Mouse (Mus musculus) stomach, postnatal 0 days (tissue): ENCODE measurements around the gene Manbal. TPM values are rescaled to one million over a fixed set of nuclear protein-coding genes. Genes with fewer than 3 reads are reported as not detected.

Experiments used
- ATAC-seq: fragments of 200-750 bp; cut with Nextera tagmentation; 2 replicates; pipeline ENCODE4 v1.8.0; 2017; ENCODE audit not compliant: low FRiP score, low TSS enrichment
- DNase-seq: peaks from one replicate; pipeline ENCODE4 v3.0.0-alpha.2; 2016; ENCODE audit warnings: low spot score
- H3K27ac ChIP-seq: fragments of 300-500 bp; sonication (generic); replicated peaks from 2 replicates; pipeline ENCODE4 v1.5.1; 2014; ENCODE audit warnings: mild to moderate bottlenecking, control low read depth
- H3K27me3 ChIP-seq: fragments of 300-500 bp; sonication (generic); 2 replicates; pipeline ENCODE4 v1.6.1; 2014; ENCODE audit warnings: low read length; ENCODE audit not compliant: control insufficient read depth, insufficient read depth
- H3K36me3 ChIP-seq: fragments of 300-500 bp; sonication (generic); 2 replicates; pipeline ENCODE4 v1.6.1; 2014; ENCODE audit warnings: low read length, mixed read lengths; ENCODE audit not compliant: control insufficient read depth, insufficient read depth
- H3K4me1 ChIP-seq: fragments of 300-500 bp; sonication (generic); replicated peaks from 2 replicates; pipeline ENCODE4 v1.6.1; 2014; ENCODE audit warnings: antibody characterized with exemption; ENCODE audit not compliant: control insufficient read depth, insufficient read depth
- H3K4me2 ChIP-seq: fragments of 300-500 bp; sonication (generic); replicated peaks from 2 replicates; pipeline ENCODE4 v1.6.1; 2014; ENCODE audit warnings: low read depth, mild to moderate bottlenecking, control low read depth, moderate library complexity
- H3K4me3 ChIP-seq: fragments of 300-500 bp; sonication (generic); 2 replicates; pipeline ENCODE4 v1.5.1; 2014; ENCODE audit warnings: low read depth, low read length, control low read depth
- H3K9ac ChIP-seq: fragments of 300-500 bp; sonication (generic); 2 replicates; pipeline ENCODE4 v1.6.1; 2014; ENCODE audit warnings: mild to moderate bottlenecking, low read length, control low read depth, mixed read lengths
- H3K9me3 ChIP-seq: fragments of 300-500 bp; sonication (generic); 2 replicates; pipeline ENCODE4 v1.6.1; 2016; ENCODE audit warnings: low read length; ENCODE audit not compliant: control insufficient read depth
- CTCF ChIP-seq: IDR thresholded peaks from 2 replicates; pipeline ENCODE4 v1.5.1; 2016; ENCODE audit warnings: antibody characterized with exemption, low read depth, mild to moderate bottlenecking, moderate library complexity
- EP300 ChIP-seq: optimal IDR thresholded peaks from 2 replicates; pipeline ENCODE3; 2016; ENCODE audit warnings: antibody characterized with exemption
- WGBS: fragments of 180-500 bp; shearing (Covaris S2); extraction: QIAGEN DNeasy Blood & Tissue Kit; methylation state at CpG from one replicate; pipeline ENCODE4 v1.1.7; 2014; 5-methylcytosine and 5-hydroxymethylcytosine counted together
- polyA plus RNA-seq: library from polyadenylated mRNA; unstranded; fragments of >200 nt; fragmentation: Nextera tagmentation; extraction: Ambion mirVana; gene quantifications from 2 replicates; pipeline ENCODE4 v1.2.1, GENCODE M21; 2015

Manbal gene
- polyA plus RNA-seq, 1 experiment from 2014 or later: 68.9 TPM

DNA sequence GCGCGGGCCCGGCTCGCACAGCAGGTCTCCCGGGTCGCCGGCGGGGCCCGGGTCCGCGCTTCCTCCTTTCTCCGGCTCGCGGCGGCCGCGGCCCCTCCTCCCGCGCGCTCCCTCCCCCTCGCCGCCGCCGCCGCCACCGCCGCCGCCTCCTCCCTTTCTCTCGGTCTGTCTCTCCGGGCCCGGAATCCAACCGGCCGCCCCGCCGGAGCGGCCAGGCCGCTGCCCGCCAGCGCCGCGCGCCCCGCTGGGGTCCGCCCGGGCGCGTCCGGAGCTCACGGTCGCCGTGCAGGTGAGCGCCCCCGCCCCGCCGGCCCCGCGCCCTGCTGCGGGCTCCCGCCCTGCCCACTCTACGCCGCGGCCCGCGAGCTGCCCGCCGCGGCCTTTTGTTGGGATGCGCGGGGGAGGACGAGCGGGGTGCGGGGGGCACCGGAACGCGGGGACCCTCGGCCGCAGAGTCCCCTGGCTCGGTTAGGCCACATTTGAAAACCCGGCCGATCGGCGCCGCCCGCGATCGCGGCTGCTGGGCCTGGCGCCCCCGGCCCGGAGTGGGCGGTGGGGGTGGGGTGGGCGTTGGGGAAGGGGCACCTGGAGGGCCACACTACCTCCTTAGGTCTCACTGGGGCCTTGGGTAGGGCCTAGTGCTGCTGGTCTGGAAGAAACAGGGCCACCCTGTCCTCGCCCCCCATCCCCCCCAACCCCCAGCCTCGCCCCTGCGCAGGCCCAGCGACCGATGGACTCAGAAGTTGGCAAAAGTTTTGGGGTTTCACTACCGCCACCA is 56.9 kb downstream of the Manbal start:
- peaks cover 6% of the 10 kb centered on the region; the same call in 1 of the 2 replicates for H3K36me3 ChIP-seq
- H3K9ac ChIP-seq: peak overlapping the region; percentile 99
- DNase-seq (peak; percentile 71), ATAC-seq (no peak)
- 3% methylated on average over 19 of the region's 98 CpGs for WGBS
- H3K4me1 ChIP-seq: peaks cover 2% of the 10 kb centered on the region; the same call in 1 of the 2 replicates
- H3K9me3 ChIP-seq: no peaks in the 10 kb centered on the region
- TF ChIP-seq CTCF (no peak), EP300 (no peak)
- peak overlapping the region; percentile 98 for H3K27ac ChIP-seq
- no peaks in the 10 kb centered on the region for H3K27me3 ChIP-seq
- H3K4me2 ChIP-seq: peak overlapping the region; percentile 91
- H3K4me3 ChIP-seq: peak overlapping the region; percentile 83

DNA sequence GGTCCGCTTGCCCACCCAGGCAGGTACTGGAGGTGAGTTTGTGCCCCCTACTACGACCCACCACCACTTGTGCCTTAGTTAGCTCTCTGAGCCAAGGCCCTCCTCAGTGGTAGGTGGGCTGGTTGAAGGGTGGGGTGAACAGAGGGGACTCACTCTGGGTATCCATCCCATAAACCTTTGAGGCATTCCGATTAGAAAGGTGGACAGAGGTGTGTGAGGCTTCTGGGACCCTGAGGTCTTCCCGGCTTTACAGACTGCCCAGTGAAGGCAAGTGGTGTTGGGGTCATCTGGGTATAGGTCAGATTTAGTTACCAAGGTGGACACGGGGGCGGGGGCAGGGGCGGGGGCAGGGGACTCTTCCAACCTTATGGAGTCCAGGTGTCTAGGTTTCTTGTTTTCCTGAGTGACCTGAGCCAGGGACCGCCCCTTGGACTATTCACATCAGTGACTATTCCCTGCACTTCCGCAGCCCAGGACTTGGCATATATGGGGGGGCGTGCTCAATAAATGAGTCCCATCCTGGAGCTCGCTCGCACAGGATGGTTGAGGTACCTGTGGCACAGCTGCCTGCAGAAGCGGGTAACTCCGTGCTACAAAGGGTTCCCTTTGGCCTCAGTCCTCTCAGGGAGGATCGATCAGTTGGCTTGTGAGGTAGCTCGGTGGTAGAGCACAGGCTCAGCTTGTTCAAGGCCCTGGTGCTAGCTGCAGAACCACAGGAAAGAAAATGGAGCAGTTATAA is 57.7 kb downstream of the Manbal start:
- peak overlapping the region; percentile 83 for H3K4me3 ChIP-seq
- no peaks in the 10 kb centered on the region for H3K27me3 ChIP-seq
- WGBS: 43% methylated on average over 16 of the region's 16 CpGs
- peak overlapping the region; percentile 98 for H3K27ac ChIP-seq
- H3K36me3 ChIP-seq: peaks cover 6% of the 10 kb centered on the region; the same call in 1 of the 2 replicates
- TF ChIP-seq EP300 (no peak), CTCF (no peak)
- H3K9me3 ChIP-seq: no peaks in the 10 kb centered on the region
- ATAC-seq (no peak; the same call in 1 of the 2 replicates), DNase-seq (peak; percentile 66)
- peak overlapping the region; percentile 91 for H3K4me2 ChIP-seq
- H3K4me1 ChIP-seq: peaks cover 2% of the 10 kb centered on the region; the same call in 1 of the 2 replicates
- H3K9ac ChIP-seq: peak overlapping the region; percentile 99

DNA sequence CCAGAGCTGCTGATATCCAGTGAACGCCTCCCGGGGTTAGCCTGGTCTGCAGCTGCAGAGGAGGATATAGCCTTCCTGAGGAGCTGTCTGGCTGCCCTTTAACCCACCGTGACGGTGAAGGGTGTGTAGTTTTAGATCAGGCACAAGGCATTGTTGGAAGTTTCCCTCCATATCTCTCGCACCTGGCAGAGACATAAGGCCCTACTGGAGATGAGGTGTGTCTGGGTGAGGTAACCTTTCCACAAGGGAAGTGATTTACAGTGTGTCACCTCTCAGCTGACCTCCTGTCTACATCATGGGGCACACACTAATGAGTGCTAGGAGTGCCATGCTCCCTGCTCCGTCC is 58.2 kb downstream of the Manbal start:
- no peak for TF ChIP-seq CTCF
- TF ChIP-seq EP300: no peak
- H3K9ac ChIP-seq: peak overlapping the region; percentile 99
- H3K4me2 ChIP-seq: peak overlapping the region; percentile 91
- peak overlapping the region; percentile 83; the same call in 1 of the 2 replicates for H3K4me3 ChIP-seq
- WGBS: 55% methylated on average over 6 of the region's 6 CpGs
- peaks cover 6% of the 10 kb centered on the region; the same call in 1 of the 2 replicates for H3K36me3 ChIP-seq
- peak overlapping the region; percentile 98 for H3K27ac ChIP-seq
- H3K27me3 ChIP-seq: no peaks in the 10 kb centered on the region
- peak; percentile 74 for DNase-seq
- no peaks in the 10 kb centered on the region for H3K9me3 ChIP-seq
- peaks cover 5% of the 10 kb centered on the region for H3K4me1 ChIP-seq
- peak; percentile 63 for ATAC-seq

DNA sequence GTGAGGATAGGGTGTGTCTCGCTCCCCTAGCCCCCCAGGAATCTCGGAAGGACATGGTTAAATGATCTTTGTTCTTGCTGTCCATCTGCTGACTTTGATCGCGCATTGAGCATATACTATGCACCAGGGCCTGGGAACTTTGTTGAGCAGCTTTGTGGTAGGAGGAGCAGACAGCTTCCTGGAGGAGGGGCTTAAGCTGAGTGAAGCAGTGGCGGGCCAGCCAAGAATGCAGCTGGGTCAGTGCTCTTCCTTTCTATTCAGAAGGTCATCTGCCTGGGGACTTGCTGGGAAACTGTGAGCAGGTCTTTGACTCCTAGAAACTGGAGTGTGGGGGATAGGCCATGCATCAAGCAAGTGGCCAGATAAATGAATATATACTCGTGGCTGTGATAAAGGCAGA is 58.8 kb downstream of the Manbal start:
- peak overlapping the region; percentile 91; the same call in 1 of the 2 replicates for H3K4me2 ChIP-seq
- DNase-seq (peak; percentile 45), ATAC-seq (no peak)
- TF ChIP-seq EP300 (no peak), CTCF (no peak)
- WGBS: 64% methylated on average over 6 of the region's 6 CpGs
- H3K9ac ChIP-seq: peak overlapping the region; percentile 35; the same call in 1 of the 2 replicates
- H3K36me3 ChIP-seq: peaks cover 6% of the 10 kb centered on the region; the same call in 1 of the 2 replicates
- H3K4me3 ChIP-seq: no peak overlapping the region
- no peaks in the 10 kb centered on the region for H3K27me3 ChIP-seq
- H3K9me3 ChIP-seq: no peaks in the 10 kb centered on the region
- peak overlapping the region; percentile 98 for H3K27ac ChIP-seq
- peaks cover 5% of the 10 kb centered on the region for H3K4me1 ChIP-seq

DNA sequence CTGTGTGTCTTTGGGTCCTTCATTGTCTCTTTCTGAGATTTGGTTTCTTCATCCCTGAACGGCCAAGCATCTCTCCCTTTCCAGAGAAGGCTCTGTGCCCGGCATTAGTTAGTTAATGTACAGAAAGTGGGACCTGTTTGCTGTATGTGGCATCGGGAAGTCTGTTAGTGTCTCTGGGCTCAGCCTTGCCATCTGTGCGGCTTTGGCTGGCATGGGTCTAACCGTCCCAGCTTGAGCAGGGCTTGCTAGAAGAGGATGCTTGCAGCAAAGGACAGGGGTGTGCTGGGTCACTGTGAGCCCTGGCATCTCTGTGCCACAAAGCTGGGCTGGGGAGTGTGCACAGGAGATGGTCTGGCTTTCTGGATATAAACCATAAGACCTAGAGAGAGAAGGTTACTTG is 59.8 kb downstream of the Manbal start:
- H3K27me3 ChIP-seq: no peaks in the 10 kb centered on the region

More for the DNA sequence above, 59.8 kb downstream of the Manbal start:
- ATAC-seq: no peak
- 86% methylated on average over 5 of the region's 5 CpGs for WGBS
- H3K27ac ChIP-seq: no peak overlapping the region
- DNase-seq: no peak
- TF ChIP-seq CTCF: no peak
- TF ChIP-seq EP300: no peak
- H3K4me2 ChIP-seq: no peak overlapping the region
- H3K4me1 ChIP-seq: peaks cover 9% of the 10 kb centered on the region
- peaks cover 6% of the 10 kb centered on the region; the same call in 1 of the 2 replicates for H3K36me3 ChIP-seq
- no peaks in the 10 kb centered on the region for H3K9me3 ChIP-seq
- H3K4me3 ChIP-seq: no peak overlapping the region
- H3K9ac ChIP-seq: no peak overlapping the region
